Mouse (Mus musculus): ENCODE measurements around the gene Fam171a1.

GRCm38 (mm10) chr2:3117855-3118202 is 3.8 kb downstream of the Fam171a1 start:
- TF ChIP-seq CTCF (IDR thresholded peaks at IDR 0.05; ENCODE audit: low read depth) (no peak), EP300 (IDR thresholded peaks at IDR 0.05; ENCODE audit: low read depth) (no peak)

All from liver, embryonic 14.5 days (tissue).